Mouse (Mus musculus): Measurements from ENCODE around the gene Gm20388. TPM values are rescaled to one million over a fixed set of nuclear protein-coding genes. Genes with fewer than 3 reads are reported as not detected.

The Gm20388 gene
- polyA plus RNA-seq, 1 experiment from 2014 or later: not detected

GRCm38 (mm10) chr8:120501426-120501825 is 590.8 kb downstream of the Gm20388 start:
- Histone ChIP-seq H3K27me3 (no peaks in the 10 kb centered on the region), H3K9me3 (replicated peaks) (no peaks in the 10 kb centered on the region), H3K4me1 (replicated peaks) (peaks cover 100% of the 10 kb centered on the region), H3K4me3 (replicated peaks) (no peak overlapping the region), H3K27ac (peak overlapping the region; percentile 71), H3K9ac (no peak overlapping the region), H3K36me3 (peaks cover 17% of the 10 kb centered on the region), H3K4me2 (peak overlapping the region; percentile 97)
- DNase-seq: no peak
- ATAC-seq (ENCODE audit: low read depth): no peak
- 76% methylated on average over 5 of the region's 5 CpGs for WGBS (ENCODE audit: insufficient replicate concordance)

- H3K4me1 ChIP-seq (replicated peaks): peaks cover 97% of the 10 kb centered on the region
- H3K9ac ChIP-seq: peak overlapping the region; percentile 3; the same call in 1 of the 2 replicates
- DNase-seq (no peak), ATAC-seq (ENCODE audit: low read depth) (no peak)
- H3K27ac ChIP-seq: peak overlapping the region; percentile 50; the same call in 1 of the 2 replicates
- 29% methylated on average over 5 of the region's 5 CpGs for whole genome bisulfite sequencing (ENCODE audit: insufficient replicate concordance)
- no peaks in the 10 kb centered on the region for H3K9me3 ChIP-seq (replicated peaks)
- H3K36me3 ChIP-seq: peaks cover 22% of the 10 kb centered on the region
- H3K4me3 ChIP-seq (replicated peaks): no peak overlapping the region
- H3K4me2 ChIP-seq: peak overlapping the region; percentile 21; the same call in 1 of the 2 replicates
- H3K27me3 ChIP-seq: no peaks in the 10 kb centered on the region
Measured at GRCm38 (mm10) chr8:120502428-120502827, 591.8 kb downstream of the Gm20388 start.

GRCm38 (mm10) chr8:120504251-120505081 is 593.8 kb downstream of the Gm20388 start:
- peak; percentile 6; the same call in 1 of the 2 replicates for ATAC-seq (ENCODE audit: low read depth)
- no peak for DNase-seq
- Histone ChIP-seq H3K27me3 (no peaks in the 10 kb centered on the region), H3K9ac (peak overlapping the region; percentile 56), H3K36me3 (peaks cover 25% of the 10 kb centered on the region), H3K4me1 (replicated peaks) (peaks cover 97% of the 10 kb centered on the region), H3K9me3 (replicated peaks) (no peaks in the 10 kb centered on the region), H3K4me2 (peak overlapping the region; percentile 52), H3K4me3 (replicated peaks) (peak overlapping the region; percentile 13), H3K27ac (peak overlapping the region; percentile 60)
- WGBS (ENCODE audit: insufficient replicate concordance): 22% methylated on average over 20 of the region's 20 CpGs

GRCm38 (mm10) chr8:120505082-120505511 is 594.5 kb downstream of the Gm20388 start:
- Histone ChIP-seq H3K27ac (peak overlapping the region; percentile 35), H3K27me3 (no peaks in the 10 kb centered on the region), H3K4me1 (replicated peaks) (peaks cover 97% of the 10 kb centered on the region), H3K36me3 (peaks cover 25% of the 10 kb centered on the region), H3K4me3 (replicated peaks) (peak overlapping the region; percentile 13; the same call in 1 of the 2 replicates), H3K4me2 (peak overlapping the region; percentile 52), H3K9ac (peak overlapping the region; percentile 56), H3K9me3 (replicated peaks) (no peaks in the 10 kb centered on the region)
- DNase-seq (no peak), ATAC-seq (ENCODE audit: low read depth) (no peak)
- WGBS (ENCODE audit: insufficient replicate concordance): 17% methylated on average over 19 of the region's 19 CpGs

GRCm38 (mm10) chr8:120505619-120506310 is 595.1 kb downstream of the Gm20388 start:
- Histone ChIP-seq H3K4me1 (replicated peaks) (peaks cover 97% of the 10 kb centered on the region), H3K9ac (peak overlapping the region; percentile 56; the same call in 1 of the 2 replicates), H3K4me3 (replicated peaks) (no peak overlapping the region), H3K9me3 (replicated peaks) (no peaks in the 10 kb centered on the region), H3K36me3 (peaks cover 23% of the 10 kb centered on the region), H3K27ac (peak overlapping the region; percentile 39; the same call in 1 of the 2 replicates), H3K27me3 (no peaks in the 10 kb centered on the region), H3K4me2 (no peak overlapping the region; the same call in 1 of the 2 replicates)
- WGBS (ENCODE audit: insufficient replicate concordance): 67% methylated on average over 23 of the region's 23 CpGs
- no peak for DNase-seq
- ATAC-seq (ENCODE audit: low read depth): no peak

GRCm38 (mm10) chr8:120506562-120506961 is 595.9 kb downstream of the Gm20388 start:
- 66% methylated on average over 2 of the region's 2 CpGs for WGBS (ENCODE audit: insufficient replicate concordance)
- ATAC-seq (ENCODE audit: low read depth): no peak
- H3K4me2 ChIP-seq: no peak overlapping the region

GRCm38 (mm10) chr8:120507290-120507689 is 596.6 kb downstream of the Gm20388 start:
- peaks cover 24% of the 10 kb centered on the region for H3K36me3 ChIP-seq
- H3K27me3 ChIP-seq: no peaks in the 10 kb centered on the region
- ATAC-seq (ENCODE audit: low read depth) (no peak), DNase-seq (no peak)
- H3K9me3 ChIP-seq (replicated peaks): no peaks in the 10 kb centered on the region
- no peak overlapping the region for H3K4me3 ChIP-seq (replicated peaks)
- H3K27ac ChIP-seq: peak overlapping the region; percentile 19; the same call in 1 of the 2 replicates
- peaks cover 97% of the 10 kb centered on the region for H3K4me1 ChIP-seq (replicated peaks)
- H3K4me2 ChIP-seq: no peak overlapping the region
- WGBS (ENCODE audit: insufficient replicate concordance): 86% methylated on average over 9 of the region's 9 CpGs
- no peak overlapping the region for H3K9ac ChIP-seq

More at GRCm38 (mm10) chr8:120506562-120506961, 595.9 kb downstream of the Gm20388 start:
- Histone ChIP-seq H3K27me3 (no peaks in the 10 kb centered on the region), H3K4me1 (replicated peaks) (peaks cover 97% of the 10 kb centered on the region), H3K9me3 (replicated peaks) (no peaks in the 10 kb centered on the region), H3K9ac (no peak overlapping the region), H3K4me3 (replicated peaks) (no peak overlapping the region), H3K27ac (0 out of 2 replicates have a peak overlapping the region, but pooled peaks have one; percentile 39), H3K36me3 (peaks cover 21% of the 10 kb centered on the region)
- no peak for DNase-seq

GRCm38 (mm10) chr8:120509136-120510034 is 598.7 kb downstream of the Gm20388 start:
- peak; percentile 71 for ATAC-seq (ENCODE audit: low read depth)
- Histone ChIP-seq H3K9me3 (replicated peaks) (no peaks in the 10 kb centered on the region), H3K4me2 (peak overlapping the region; percentile 58), H3K27me3 (no peaks in the 10 kb centered on the region), H3K4me1 (replicated peaks) (peaks cover 97% of the 10 kb centered on the region), H3K9ac (peak overlapping the region; percentile 35), H3K4me3 (replicated peaks) (peak overlapping the region; percentile 25), H3K27ac (peak overlapping the region; percentile 64), H3K36me3 (peaks cover 37% of the 10 kb centered on the region)
- peak; percentile 64 for DNase-seq
- WGBS (ENCODE audit: insufficient replicate concordance): 16% methylated on average over 21 of the region's 21 CpGs

GRCm38 (mm10) chr8:120510035-120510416 is 599.4 kb downstream of the Gm20388 start:
- H3K4me1 ChIP-seq (replicated peaks): peaks cover 95% of the 10 kb centered on the region
- DNase-seq: no peak
- H3K4me2 ChIP-seq: peak overlapping the region; percentile 58
- H3K36me3 ChIP-seq: peaks cover 42% of the 10 kb centered on the region
- ATAC-seq (ENCODE audit: low read depth): no peak
- peak overlapping the region; percentile 64; the same call in 1 of the 2 replicates for H3K27ac ChIP-seq
- H3K4me3 ChIP-seq (replicated peaks): no peak overlapping the region
- H3K9me3 ChIP-seq (replicated peaks): no peaks in the 10 kb centered on the region
- 9% methylated on average over 6 of the region's 6 CpGs for WGBS (ENCODE audit: insufficient replicate concordance)
- peak overlapping the region; percentile 35 for H3K9ac ChIP-seq
- H3K27me3 ChIP-seq: no peaks in the 10 kb centered on the region

GRCm38 (mm10) chr8:120510863-120511457 is 600.3 kb downstream of the Gm20388 start:
- Histone ChIP-seq H3K4me2 (no peak overlapping the region), H3K4me1 (replicated peaks) (peaks cover 95% of the 10 kb centered on the region)
- no peak for ATAC-seq (ENCODE audit: low read depth)

More at GRCm38 (mm10) chr8:120510863-120511457, 600.3 kb downstream of the Gm20388 start:
- Histone ChIP-seq H3K36me3 (peaks cover 40% of the 10 kb centered on the region), H3K27ac (peak overlapping the region; percentile 34; the same call in 1 of the 2 replicates), H3K9ac (peak overlapping the region; percentile 40; the same call in 1 of the 2 replicates), H3K4me3 (replicated peaks) (no peak overlapping the region), H3K9me3 (replicated peaks) (no peaks in the 10 kb centered on the region), H3K27me3 (no peaks in the 10 kb centered on the region)
- 31% methylated on average over 5 of the region's 5 CpGs for WGBS (ENCODE audit: insufficient replicate concordance)
- DNase-seq: no peak

Data from liver, embryonic 13.5 days (tissue).